Mouse (Mus musculus): ENCODE measurements around the gene Sipa1l3. TPM values are rescaled to one million over a fixed set of nuclear protein-coding genes. Genes with fewer than 3 reads are reported as not detected.

Sipa1l3 gene
- polyA plus RNA-seq, 1 experiment, result 63.3 TPM

GRCm38 (mm10) chr7:29519211-29519550, 740 bp upstream of the Sipa1l3 start:
- H3K4me1 ChIP-seq (ENCODE audit: control insufficient read depth, insufficient read depth, low read length), result peaks cover 3% of the 10 kb centered on the region; the same call in 1 of the 2 replicates
- peak overlapping the region; percentile 84 for H3K4me3 ChIP-seq (replicated peaks; ENCODE audit: insufficient read depth, low read depth, low read length)
- H3K27ac ChIP-seq (ENCODE audit: insufficient read depth, low read length), result no peak overlapping the region
- WGBS, result 1% methylated on average over 19 of the region's 19 CpGs
- DNase-seq, result no peak
- H3K27me3 ChIP-seq (ENCODE audit: control insufficient read depth, insufficient read depth, low read length), result no peaks in the 10 kb centered on the region
- no peak for TF ChIP-seq CTCF (IDR thresholded peaks at IDR 0.05; ENCODE audit: borderline replicate concordance, insufficient read depth, low read depth, low read length)
- no peak for TF ChIP-seq POLR2A (IDR thresholded peaks at IDR 0.05; ENCODE audit: borderline replicate concordance, insufficient read depth, low read length)

- peak overlapping the region; percentile 52 for H3K27ac ChIP-seq (ENCODE audit: insufficient read depth, low read length)
- TF ChIP-seq CTCF (IDR thresholded peaks at IDR 0.05; ENCODE audit: borderline replicate concordance, insufficient read depth, low read depth, low read length) (no peak), POLR2A (IDR thresholded peaks at IDR 0.05; ENCODE audit: borderline replicate concordance, insufficient read depth, low read length) (no peak)
- WGBS, result under 1% methylated on average over 27 of the region's 28 CpGs
- H3K27me3 ChIP-seq (ENCODE audit: control insufficient read depth, insufficient read depth, low read length), result no peaks in the 10 kb centered on the region
- peaks cover 3% of the 10 kb centered on the region; the same call in 1 of the 2 replicates for H3K4me1 ChIP-seq (ENCODE audit: control insufficient read depth, insufficient read depth, low read length)
- peak overlapping the region; percentile 84 for H3K4me3 ChIP-seq (replicated peaks; ENCODE audit: insufficient read depth, low read depth, low read length)
- no peak for DNase-seq
Measured at GRCm38 (mm10) chr7:29518054-29518420, 404 bp downstream of the Sipa1l3 start.

- H3K4me1 ChIP-seq (ENCODE audit: control insufficient read depth, insufficient read depth, low read length), result peaks cover 4% of the 10 kb centered on the region
- H3K27ac ChIP-seq (ENCODE audit: insufficient read depth, low read length), result no peak overlapping the region
- no peaks in the 10 kb centered on the region for H3K27me3 ChIP-seq (ENCODE audit: control insufficient read depth, insufficient read depth, low read length)
- TF ChIP-seq POLR2A (IDR thresholded peaks at IDR 0.05; ENCODE audit: borderline replicate concordance, insufficient read depth, low read length) (no peak), CTCF (IDR thresholded peaks at IDR 0.05; ENCODE audit: borderline replicate concordance, insufficient read depth, low read depth, low read length) (no peak)
- WGBS, result 22% methylated on average over 5 of the region's 5 CpGs
- no peak for DNase-seq
- peak overlapping the region; percentile 56 for H3K4me3 ChIP-seq (replicated peaks; ENCODE audit: insufficient read depth, low read depth, low read length)
Measured at GRCm38 (mm10) chr7:29517178-29517577, 1.3 kb downstream of the Sipa1l3 start.

- WGBS, result 84% methylated on average over 3 of the region's 3 CpGs
- peaks cover 19% of the 10 kb centered on the region for H3K4me1 ChIP-seq (ENCODE audit: control insufficient read depth, insufficient read depth, low read length)
- TF ChIP-seq POLR2A (IDR thresholded peaks at IDR 0.05; ENCODE audit: borderline replicate concordance, insufficient read depth, low read length) (no peak), CTCF (IDR thresholded peaks at IDR 0.05; ENCODE audit: borderline replicate concordance, insufficient read depth, low read depth, low read length) (no peak)
- no peak overlapping the region for H3K27ac ChIP-seq (ENCODE audit: insufficient read depth, low read length)
- DNase-seq, result no peak
- no peaks in the 10 kb centered on the region for H3K27me3 ChIP-seq (ENCODE audit: control insufficient read depth, insufficient read depth, low read length)
- no peak overlapping the region for H3K4me3 ChIP-seq (replicated peaks; ENCODE audit: insufficient read depth, low read depth, low read length)
Measured at GRCm38 (mm10) chr7:29515652-29516051, 2.8 kb downstream of the Sipa1l3 start.

- WGBS, result 73% methylated on average over 4 of the region's 4 CpGs
- Histone ChIP-seq H3K4me3 (replicated peaks; ENCODE audit: insufficient read depth, low read depth, low read length) (no peak overlapping the region), H3K4me1 (ENCODE audit: control insufficient read depth, insufficient read depth, low read length) (peaks cover 20% of the 10 kb centered on the region), H3K27me3 (ENCODE audit: control insufficient read depth, insufficient read depth, low read length) (no peaks in the 10 kb centered on the region), H3K27ac (ENCODE audit: insufficient read depth, low read length) (no peak overlapping the region)
- DNase-seq, result no peak
- TF ChIP-seq CTCF (IDR thresholded peaks at IDR 0.05; ENCODE audit: borderline replicate concordance, insufficient read depth, low read depth, low read length), result no peak
Measured at GRCm38 (mm10) chr7:29512729-29513128, 5.7 kb downstream of the Sipa1l3 start.

GRCm38 (mm10) chr7:29511598-29512275, 6.7 kb downstream of the Sipa1l3 start:
- peaks cover 20% of the 10 kb centered on the region for H3K4me1 ChIP-seq (ENCODE audit: control insufficient read depth, insufficient read depth, low read length)
- H3K27me3 ChIP-seq (ENCODE audit: control insufficient read depth, insufficient read depth, low read length), result no peaks in the 10 kb centered on the region
- no peak overlapping the region for H3K27ac ChIP-seq (ENCODE audit: insufficient read depth, low read length)
- TF ChIP-seq POLR2A (IDR thresholded peaks at IDR 0.05; ENCODE audit: borderline replicate concordance, insufficient read depth, low read length), result no peak
- no peak for TF ChIP-seq CTCF (IDR thresholded peaks at IDR 0.05; ENCODE audit: borderline replicate concordance, insufficient read depth, low read depth, low read length)
- no peak overlapping the region for H3K4me3 ChIP-seq (replicated peaks; ENCODE audit: insufficient read depth, low read depth, low read length)
- DNase-seq, result no peak
- WGBS, result 30% methylated on average over 9 of the region's 9 CpGs

GRCm38 (mm10) chr7:29508522-29508921, 9.9 kb downstream of the Sipa1l3 start:
- H3K4me3 ChIP-seq (replicated peaks; ENCODE audit: insufficient read depth, low read depth, low read length), result no peak overlapping the region
- TF ChIP-seq POLR2A (IDR thresholded peaks at IDR 0.05; ENCODE audit: borderline replicate concordance, insufficient read depth, low read length) (no peak), CTCF (IDR thresholded peaks at IDR 0.05; ENCODE audit: borderline replicate concordance, insufficient read depth, low read depth, low read length) (no peak)
- H3K27ac ChIP-seq (ENCODE audit: insufficient read depth, low read length), result no peak overlapping the region
- peaks cover 44% of the 10 kb centered on the region for H3K4me1 ChIP-seq (ENCODE audit: control insufficient read depth, insufficient read depth, low read length)
- 88% methylated on average over 7 of the region's 7 CpGs for WGBS
- H3K27me3 ChIP-seq (ENCODE audit: control insufficient read depth, insufficient read depth, low read length), result no peaks in the 10 kb centered on the region
- DNase-seq, result no peak
